In the genomic region with DNA sequence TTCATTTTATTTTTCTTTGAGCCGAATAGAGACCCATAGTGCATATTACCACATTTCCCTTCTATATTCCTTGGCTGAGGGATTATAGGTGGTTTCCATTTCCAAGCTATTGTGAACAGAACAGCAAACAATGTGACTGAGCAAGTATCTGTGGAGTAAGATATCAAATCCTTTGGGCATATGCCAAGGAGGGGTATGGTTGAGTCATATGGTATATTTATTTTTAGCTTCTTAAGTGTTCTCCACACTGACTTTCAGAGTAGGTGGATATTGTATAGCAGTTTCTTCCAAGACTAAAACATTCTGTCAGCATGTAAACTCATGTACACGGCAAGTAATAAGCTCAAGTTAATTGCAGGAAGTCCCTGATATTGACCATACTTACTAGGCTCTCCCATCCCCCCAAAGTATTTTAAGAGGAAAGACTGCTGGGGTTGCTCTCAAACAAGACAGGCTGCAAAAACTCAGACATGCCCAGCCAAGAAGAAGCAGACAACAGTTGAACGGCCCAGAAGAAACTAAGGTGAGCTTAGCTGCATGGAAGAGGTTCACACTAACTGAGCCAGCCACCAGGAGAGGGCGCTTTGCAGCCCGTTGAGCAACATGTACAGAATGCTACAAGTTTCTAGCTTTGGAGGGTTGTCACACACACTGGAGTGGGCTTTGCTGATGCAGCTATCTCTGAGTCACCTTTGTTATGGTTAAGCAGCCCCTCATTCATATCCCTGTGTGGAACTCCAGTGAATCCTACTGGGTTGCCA, we compare ENCODE assay signal across 12 mouse cellular contexts.
DNase-seq lines count a peak whose midpoint lies in the region; ATAC-seq and TF ChIP-seq lines count a peak whose summit lies in the region.
"Had no signal": no experiment of that assay in that cellular context is flagged by ENCODE, and none has a peak within 500 bp of the region (broad histone marks: within the 10 kb centered on the region; RNA-seq: fewer than 3 reads in every experiment).

No protein-coding gene starts in this region.

- H3K9me3 ChIP-seq in liver, embryonic 12.5 days (replicated peaks), result no peaks in the 10 kb centered on the region
- H3K9me3 ChIP-seq: midbrain, embryonic 13.5 days had no signal

- no peak overlapping the region for H3K4me2 ChIP-seq in liver, embryonic 12.5 days
- H3K4me2 ChIP-seq: midbrain, embryonic 13.5 days had no signal

- TF ChIP-seq EP300 in heart, adult 2 months (IDR thresholded peaks at IDR 0.05; ENCODE audit: insufficient read depth, low read depth, low read length), result no peak

- H3K27me3 ChIP-seq in heart, adult 2 months (ENCODE audit: control insufficient read depth, insufficient read depth, low read length), result no peaks in the 10 kb centered on the region
- H3K27me3 ChIP-seq in liver, embryonic 12.5 days (replicated peaks), result no peaks in the 10 kb centered on the region
- H3K27me3 ChIP-seq in Patski, result peaks cover 9% of the 10 kb centered on the region
- H3K27me3 ChIP-seq: midbrain, embryonic 13.5 days had no signal

- 0 out of 2 replicates have a peak, but pooled peaks have one; percentile 11 for TF ChIP-seq CTCF in heart, adult 2 months (IDR thresholded peaks at IDR 0.05)
- TF ChIP-seq CTCF in Patski (IDR thresholded peaks at IDR 0.05), result peak; percentile 36

- ATAC-seq in liver, embryonic 12.5 days, result no peak
- ATAC-seq in Patski, result no peak
- ATAC-seq in activated CD4-positive, CD25-positive, alpha-beta regulatory T cell, adult 4 months, result no peak
- ATAC-seq: intestine, embryonic 16.5 days; midbrain, embryonic 13.5 days had no signal

- H3K4me1 ChIP-seq in heart, adult 2 months (ENCODE audit: control insufficient read depth, insufficient read depth, low read length), result no peaks in the 10 kb centered on the region
- no peaks in the 10 kb centered on the region for H3K4me1 ChIP-seq in liver, embryonic 12.5 days
- H3K4me1 ChIP-seq: midbrain, embryonic 13.5 days had no signal

- CTCF ChIA-PET in Patski (lab: Charles Lee), result interaction anchor here (1.0 kb wide), 1 partner anchor 14 kb away, joined by 6 read pairs; no protein-coding TSS in a partner anchor

- intact Hi-C loops in heart, adult 2 months (cut with DNase I), result no loop called here

- TF ChIP-seq POLR2A in heart, adult 2 months (IDR thresholded peaks at IDR 0.05; ENCODE audit: insufficient read depth, low read depth, low read length), result no peak

- no peaks in the 10 kb centered on the region for H3K36me3 ChIP-seq in heart, adult 2 months (ENCODE audit: control insufficient read depth, insufficient read depth, low read length)
- H3K36me3 ChIP-seq in liver, embryonic 12.5 days, result no peaks in the 10 kb centered on the region
- H3K36me3 ChIP-seq: midbrain, embryonic 13.5 days had no signal

- H3K4me3 ChIP-seq in heart, adult 2 months, result no peak overlapping the region
- no peak overlapping the region for H3K4me3 ChIP-seq in liver, embryonic 12.5 days
- H3K4me3 ChIP-seq: midbrain, embryonic 13.5 days had no signal

- no peak overlapping the region for H3K9ac ChIP-seq in heart, adult 2 months (ENCODE audit: low read depth, low read length)
- H3K9ac ChIP-seq in liver, embryonic 12.5 days, result no peak overlapping the region
- H3K9ac ChIP-seq: midbrain, embryonic 13.5 days had no signal

- no peak for DNase-seq in heart, adult 2 months
- DNase-seq in heart, adult 11 months, result no peak
- DNase-seq in liver (peak; percentile 4), Patski (ENCODE audit: low read depth, low spot score) (no peak)
- DNase-seq in induced T-regulatory cell, adult 2 months (ENCODE audit: low read depth), result peak; percentile 13
- no peak for DNase-seq in gastrocnemius, postnatal 10 days
- DNase-seq: cerebellum, adult 11-12 months; thymus, postnatal 36 days had no signal

- POLR2A ChIA-PET in Patski (lab: Charles Lee), result no interaction called here

- no peaks in the 10 kb centered on the region for H3K79me2 ChIP-seq in heart, adult 2 months (replicated peaks; ENCODE audit: control insufficient read depth, insufficient read depth, low read length)

- WGBS in heart, adult 2 months, result 34% methylated on average over 5 of the region's 5 CpGs
- 44% methylated on average over 5 of the region's 5 CpGs for WGBS in liver, embryonic 12.5 days (ENCODE audit: insufficient replicate concordance)

- no peak overlapping the region for H3K27ac ChIP-seq in heart, adult 2 months
- no peak overlapping the region for H3K27ac ChIP-seq in liver, embryonic 12.5 days
- H3K27ac ChIP-seq: midbrain, embryonic 13.5 days had no signal

- in situ Hi-C loops in Patski (cut with MboI; ENCODE audit: low pct_unique_long_range_greater_than_20kb), result no loop called here

Comparison
In these comparisons a context has a peak if more than half of its experiments do, and no peak if none do; other contexts are left out.
1. DNase-seq: peak in liver (single experiment) and induced T-regulatory cell, adult 2 months (single experiment); none in heart, adult 2 months (0 of 2), heart, adult 11 months (single experiment), Patski (single experiment) and gastrocnemius, postnatal 10 days (single experiment).